Comparison of ENCODE assay signal across 15 mouse cellular contexts in genomic region chr4:128620572-128620971, GRCm38 (mm10).
"Had no signal": no experiment of that assay in that cellular context is flagged by ENCODE, and none has a peak within 500 bp of the region (broad histone marks: within the 10 kb centered on the region; RNA-seq: fewer than 3 reads in every experiment).

No protein-coding gene starts in this region.

- H3K4me3 ChIP-seq: neural tube, embryonic 15.5 days; stomach, embryonic 15.5 days had no signal

- H3K27ac ChIP-seq: neural tube, embryonic 15.5 days; stomach, embryonic 15.5 days; stomach, postnatal 0 days had no signal

- H3K4me2 ChIP-seq: neural tube, embryonic 15.5 days; stomach, embryonic 15.5 days had no signal

- H3K27me3 ChIP-seq: neural tube, embryonic 15.5 days had no signal

- H3K9me3 ChIP-seq: stomach, embryonic 15.5 days had no signal

- H3K36me3 ChIP-seq: neural tube, embryonic 15.5 days; stomach, embryonic 15.5 days had no signal

- H3K9ac ChIP-seq: neural tube, embryonic 15.5 days; stomach, embryonic 15.5 days had no signal

- DNase-seq: retina, postnatal 1 day; right cerebral cortex, adult 18-20 months; right cerebral cortex, postnatal 14 days; right cerebral cortex, postnatal 25 days; right cerebral cortex, postnatal 4 days; spleen, adult 18-20 months; thymus, adult 18-20 months; thymus, adult 2 months; thymus, postnatal 14 days; thymus, postnatal 25 days; thymus, postnatal 36 days; thymus, postnatal 4 days had no signal
